ENCODE assay signal across 8 mouse cellular contexts in genomic region chr1:43730491-43730924, GRCm38 (mm10). TPM values are rescaled to one million over a fixed set of nuclear protein-coding genes. Genes with fewer than 3 reads are reported as not detected.
DNase-seq lines count a peak whose midpoint lies in the region; ATAC-seq lines count a peak whose summit lies in the region.
"Had no signal": no experiment of that assay in that cellular context is flagged by ENCODE, and none has a peak within 500 bp of the region (broad histone marks: within the 10 kb centered on the region; RNA-seq: fewer than 3 reads in every experiment).

1500015O10Rik (plus strand) TSS chr1:43730602.

- H3K9me3 ChIP-seq in limb, embryonic 12.5 days, result peaks cover 3% of the 10 kb centered on the region; the same call in 1 of the 2 replicates
- H3K9me3 ChIP-seq: embryonic facial prominence, embryonic 12.5 days had no signal

- H3K4me3 ChIP-seq in limb, embryonic 12.5 days (replicated peaks), result no peak within 1 kb of the TSS
- H3K4me3 ChIP-seq: embryonic facial prominence, embryonic 12.5 days had no signal

- peak; percentile 66 for ATAC-seq in limb, embryonic 12.5 days (ENCODE audit: insufficient number of reproducible peaks, insufficient read depth, low FRiP score, low TSS enrichment, low read depth)

- DNase-seq in adrenal gland, adult (ENCODE audit: inconsistent age in 2 of 2, low spot score in 1 of 2), result peak; percentile 79 to 92
- DNase-seq in cerebellum, adult 18-20 months, result peak; percentile 33 to 45
- DNase-seq in gastrocnemius, postnatal 25 days, result peak; percentile 59
- DNase-seq in kidney, adult 8-10 months, result peak; percentile 28 to 29
- peak; percentile 71 for DNase-seq in right cerebral cortex, postnatal 14 days
- no peak for DNase-seq in B cell, adult 2 months

- H3K36me3 ChIP-seq in limb, embryonic 12.5 days, result no peaks in the 10 kb centered on the region
- H3K36me3 ChIP-seq: embryonic facial prominence, embryonic 12.5 days had no signal

- H3K27ac ChIP-seq in limb, embryonic 12.5 days, result 0 out of 2 replicates have a peak within 1 kb of the TSS, but pooled peaks have one; percentile 7
- H3K27ac ChIP-seq: embryonic facial prominence, embryonic 12.5 days had no signal

- H3K4me1 ChIP-seq in limb, embryonic 12.5 days (replicated peaks), result peaks cover 6% of the 10 kb centered on the region; the same call in 1 of the 2 replicates
- H3K4me1 ChIP-seq: embryonic facial prominence, embryonic 12.5 days had no signal

- H3K27me3 ChIP-seq in limb, embryonic 12.5 days, result no peaks in the 10 kb centered on the region
- H3K27me3 ChIP-seq: embryonic facial prominence, embryonic 12.5 days had no signal

- H3K4me2 ChIP-seq in limb, embryonic 12.5 days, result no peak within 1 kb of the TSS
- H3K4me2 ChIP-seq: embryonic facial prominence, embryonic 12.5 days had no signal

- 63% methylated on average over 16 of the region's 16 CpGs for WGBS in limb, embryonic 12.5 days

- H3K9ac ChIP-seq in limb, embryonic 12.5 days (replicated peaks), result no peak within 1 kb of the TSS
- H3K9ac ChIP-seq: embryonic facial prominence, embryonic 12.5 days had no signal

RNA-seq across cellular contexts. Expression of gene 1500015O10Rik, which starts in this region (rescaled TPM):
- 1 to 10 TPM; 4.8 to 9.1 TPM for total RNA-seq in gastrocnemius, postnatal 25 days (2021)
- polyA plus RNA-seq in limb, embryonic 12.5 days (2016; fragmentation: Nextera tagmentation; extraction: Ambion mirVana), result 0.49 and 1.5 TPM in 2 replicates

Comparison
In these comparisons a context has a peak if more than half of its experiments do, and no peak if none do; other contexts are left out.
1. DNase-seq: peak in adrenal gland, adult (2 of 2), cerebellum, adult 18-20 months (2 of 2), gastrocnemius, postnatal 25 days (single experiment), kidney, adult 8-10 months (2 of 2) and right cerebral cortex, postnatal 14 days (single experiment); none in B cell, adult 2 months (0 of 2).